Mouse (Mus musculus): ENCODE measurements at regions not wholly inside any gene's neighbourhood (a gene's known extent, or its start where the extent isn't known, plus 50 kb on each side); places are given as distances from the start of the nearest gene placed in this dataset.
A peak's percentile ranks its signal among the peaks of the same experiment; 100 is the strongest.

GRCm38 (mm10) chr2:12799153-12799925 lies 124.5 kb upstream of the Pter start:
- Histone ChIP-seq H3K4me3 (ENCODE audit: low read depth, low read length) (no peak overlapping the region), H3K36me3 (ENCODE audit: control insufficient read depth, insufficient read depth) (no peaks in the 10 kb centered on the region), H3K4me2 (ENCODE audit: low read depth, low read length) (no peak overlapping the region), H3K9me3 (replicated peaks; ENCODE audit: control insufficient read depth, low read length) (no peaks in the 10 kb centered on the region), H3K9ac (ENCODE audit: low read depth, low read length) (no peak overlapping the region), H3K4me1 (ENCODE audit: control insufficient read depth, low read depth, low read length) (no peaks in the 10 kb centered on the region), H3K27me3 (ENCODE audit: control insufficient read depth, insufficient read depth, low read depth, low read length) (no peaks in the 10 kb centered on the region), H3K27ac (ENCODE audit: low read length) (no peak overlapping the region)
- WGBS (ENCODE audit: insufficient replicate concordance) = 56% methylated on average over 4 of the region's 4 CpGs
- no peak for ATAC-seq (ENCODE audit: low read depth)

GRCm38 (mm10) chr2:12802667-12803066 lies 121.2 kb upstream of the Pter start:
- no peak overlapping the region for H3K4me3 ChIP-seq (ENCODE audit: low read depth, low read length)
- 64% methylated on average over 1 of the region's 1 CpGs for WGBS (ENCODE audit: insufficient replicate concordance)

GRCm38 (mm10) chr2:12805096-12805495 lies 118.7 kb upstream of the Pter start:
- no peak for ATAC-seq (ENCODE audit: low read depth)

More at GRCm38 (mm10) chr2:12802667-12803066, 121.2 kb upstream of the Pter start:
- Histone ChIP-seq H3K4me2 (ENCODE audit: low read depth, low read length) (no peak overlapping the region), H3K27ac (ENCODE audit: low read length) (no peak overlapping the region), H3K36me3 (ENCODE audit: control insufficient read depth, insufficient read depth) (no peaks in the 10 kb centered on the region), H3K4me1 (ENCODE audit: control insufficient read depth, low read depth, low read length) (no peaks in the 10 kb centered on the region), H3K27me3 (ENCODE audit: control insufficient read depth, insufficient read depth, low read depth, low read length) (no peaks in the 10 kb centered on the region), H3K9me3 (replicated peaks; ENCODE audit: control insufficient read depth, low read length) (no peaks in the 10 kb centered on the region), H3K9ac (ENCODE audit: low read depth, low read length) (no peak overlapping the region)
- ATAC-seq (ENCODE audit: low read depth) = no peak

GRCm38 (mm10) chr2:12808466-12808865 lies 115.4 kb upstream of the Pter start:
- Histone ChIP-seq H3K4me3 (ENCODE audit: low read depth, low read length) (no peak overlapping the region), H3K4me1 (ENCODE audit: control insufficient read depth, low read depth, low read length) (no peaks in the 10 kb centered on the region), H3K27me3 (ENCODE audit: control insufficient read depth, insufficient read depth, low read depth, low read length) (no peaks in the 10 kb centered on the region), H3K36me3 (ENCODE audit: control insufficient read depth, insufficient read depth) (no peaks in the 10 kb centered on the region), H3K27ac (ENCODE audit: low read length) (no peak overlapping the region), H3K9me3 (replicated peaks; ENCODE audit: control insufficient read depth, low read length) (no peaks in the 10 kb centered on the region), H3K9ac (ENCODE audit: low read depth, low read length) (no peak overlapping the region), H3K4me2 (ENCODE audit: low read depth, low read length) (no peak overlapping the region)
- no peak for ATAC-seq (ENCODE audit: low read depth)
- 50% methylated on average over 5 of the region's 5 CpGs for WGBS (ENCODE audit: insufficient replicate concordance)

More at GRCm38 (mm10) chr2:12805096-12805495, 118.7 kb upstream of the Pter start:
- Histone ChIP-seq H3K4me3 (ENCODE audit: low read depth, low read length) (no peak overlapping the region), H3K9ac (ENCODE audit: low read depth, low read length) (no peak overlapping the region), H3K9me3 (replicated peaks; ENCODE audit: control insufficient read depth, low read length) (no peaks in the 10 kb centered on the region), H3K36me3 (ENCODE audit: control insufficient read depth, insufficient read depth) (no peaks in the 10 kb centered on the region), H3K4me2 (ENCODE audit: low read depth, low read length) (no peak overlapping the region), H3K27ac (ENCODE audit: low read length) (no peak overlapping the region), H3K4me1 (ENCODE audit: control insufficient read depth, low read depth, low read length) (no peaks in the 10 kb centered on the region), H3K27me3 (ENCODE audit: control insufficient read depth, insufficient read depth, low read depth, low read length) (no peaks in the 10 kb centered on the region)
- WGBS (ENCODE audit: insufficient replicate concordance) = 57% methylated on average over 2 of the region's 2 CpGs

GRCm38 (mm10) chr2:12815339-12815738 lies 108.5 kb upstream of the Pter start:
- no peak for ATAC-seq (ENCODE audit: low read depth)
- no peak overlapping the region for H3K9ac ChIP-seq (ENCODE audit: low read depth, low read length)
- no peaks in the 10 kb centered on the region for H3K9me3 ChIP-seq (replicated peaks; ENCODE audit: control insufficient read depth, low read length)
- H3K4me3 ChIP-seq (ENCODE audit: low read depth, low read length) = no peak overlapping the region
- H3K36me3 ChIP-seq (ENCODE audit: control insufficient read depth, insufficient read depth) = no peaks in the 10 kb centered on the region
- H3K27ac ChIP-seq (ENCODE audit: low read length) = no peak overlapping the region
- no peaks in the 10 kb centered on the region for H3K27me3 ChIP-seq (ENCODE audit: control insufficient read depth, insufficient read depth, low read depth, low read length)
- H3K4me2 ChIP-seq (ENCODE audit: low read depth, low read length) = no peak overlapping the region
- 59% methylated on average over 5 of the region's 5 CpGs for whole genome bisulfite sequencing (ENCODE audit: insufficient replicate concordance)
- H3K4me1 ChIP-seq (ENCODE audit: control insufficient read depth, low read depth, low read length) = no peaks in the 10 kb centered on the region

- H3K27ac ChIP-seq (ENCODE audit: low read length) = no peak overlapping the region
- H3K4me1 ChIP-seq (ENCODE audit: control insufficient read depth, low read depth, low read length) = no peaks in the 10 kb centered on the region
- no peaks in the 10 kb centered on the region for H3K9me3 ChIP-seq (replicated peaks; ENCODE audit: control insufficient read depth, low read length)
- H3K4me2 ChIP-seq (ENCODE audit: low read depth, low read length) = no peak overlapping the region
- 77% methylated on average over 1 of the region's 1 CpGs for WGBS (ENCODE audit: insufficient replicate concordance)
- H3K4me3 ChIP-seq (ENCODE audit: low read depth, low read length) = no peak overlapping the region
- H3K9ac ChIP-seq (ENCODE audit: low read depth, low read length) = no peak overlapping the region
- H3K27me3 ChIP-seq (ENCODE audit: control insufficient read depth, insufficient read depth, low read depth, low read length) = no peaks in the 10 kb centered on the region
- H3K36me3 ChIP-seq (ENCODE audit: control insufficient read depth, insufficient read depth) = no peaks in the 10 kb centered on the region
- no peak for ATAC-seq (ENCODE audit: low read depth)
Observed at GRCm38 (mm10) chr2:12825902-12826301, 97.9 kb upstream of the Pter start.

GRCm38 (mm10) chr2:12833579-12833978 lies 90.3 kb upstream of the Pter start:
- no peaks in the 10 kb centered on the region for H3K27me3 ChIP-seq (ENCODE audit: control insufficient read depth, insufficient read depth, low read depth, low read length)
- no peak overlapping the region for H3K4me3 ChIP-seq (ENCODE audit: low read depth, low read length)
- no peaks in the 10 kb centered on the region for H3K9me3 ChIP-seq (replicated peaks; ENCODE audit: control insufficient read depth, low read length)
- no peak overlapping the region for H3K27ac ChIP-seq (ENCODE audit: low read length)
- no peak overlapping the region for H3K9ac ChIP-seq (ENCODE audit: low read depth, low read length)
- no peaks in the 10 kb centered on the region for H3K36me3 ChIP-seq (ENCODE audit: control insufficient read depth, insufficient read depth)
- WGBS (ENCODE audit: insufficient replicate concordance) = 74% methylated on average over 3 of the region's 3 CpGs
- H3K4me2 ChIP-seq (ENCODE audit: low read depth, low read length) = no peak overlapping the region
- ATAC-seq (ENCODE audit: low read depth) = no peak
- no peaks in the 10 kb centered on the region for H3K4me1 ChIP-seq (ENCODE audit: control insufficient read depth, low read depth, low read length)

GRCm38 (mm10) chr2:12866543-12866942 lies 57.3 kb upstream of the Pter start:
- Histone ChIP-seq H3K36me3 (ENCODE audit: control insufficient read depth, insufficient read depth) (no peaks in the 10 kb centered on the region), H3K4me2 (ENCODE audit: low read depth, low read length) (no peak overlapping the region), H3K4me3 (ENCODE audit: low read depth, low read length) (no peak overlapping the region), H3K27ac (ENCODE audit: low read length) (0 out of 2 replicates have a peak overlapping the region, but pooled peaks have one; percentile 10), H3K9me3 (replicated peaks; ENCODE audit: control insufficient read depth, low read length) (no peaks in the 10 kb centered on the region), H3K27me3 (ENCODE audit: control insufficient read depth, insufficient read depth, low read depth, low read length) (no peaks in the 10 kb centered on the region), H3K4me1 (ENCODE audit: control insufficient read depth, low read depth, low read length) (no peaks in the 10 kb centered on the region), H3K9ac (ENCODE audit: low read depth, low read length) (no peak overlapping the region)
- ATAC-seq (ENCODE audit: low read depth) = peak; percentile 91

- Histone ChIP-seq H3K27me3 (ENCODE audit: control insufficient read depth, insufficient read depth, low read depth, low read length) (no peaks in the 10 kb centered on the region), H3K4me2 (ENCODE audit: low read depth, low read length) (no peak overlapping the region), H3K9me3 (replicated peaks; ENCODE audit: control insufficient read depth, low read length) (no peaks in the 10 kb centered on the region), H3K27ac (ENCODE audit: low read length) (no peak overlapping the region), H3K4me1 (ENCODE audit: control insufficient read depth, low read depth, low read length) (no peaks in the 10 kb centered on the region), H3K4me3 (ENCODE audit: low read depth, low read length) (no peak overlapping the region), H3K9ac (ENCODE audit: low read depth, low read length) (no peak overlapping the region), H3K36me3 (ENCODE audit: control insufficient read depth, insufficient read depth) (no peaks in the 10 kb centered on the region)
- 57% methylated on average over 3 of the region's 3 CpGs for WGBS (ENCODE audit: insufficient replicate concordance)
- no peak for ATAC-seq (ENCODE audit: low read depth)
Observed at GRCm38 (mm10) chr2:12868772-12869171, 55.1 kb upstream of the Pter start.

Measured in liver, embryonic 16.5 days (tissue).